Mouse (Mus musculus) CD4-positive helper T cell, adult 2 months (primary cell): ENCODE data around the gene Crocc.
A peak's percentile ranks its signal among the peaks of the same experiment; 100 is the strongest.

ENCODE experiments used
- DNase-seq: peaks from one replicate; pipeline ENCODE4 v3.0.0-alpha.2; 2012; ENCODE audit warnings: low read depth, missing footprints, low spot score

Crocc gene

GRCm38 (mm10) chr4:141020811-141021613 lies 39.3 kb downstream of the Crocc start:
- DNase-seq = no peak

GRCm38 (mm10) chr4:141020220-141020619 lies 40.1 kb downstream of the Crocc start:
- no peak for DNase-seq

GRCm38 (mm10) chr4:141017657-141018436 lies 42.5 kb downstream of the Crocc start:
- DNase-seq = no peak

GRCm38 (mm10) chr4:141016311-141016710 lies 44.0 kb downstream of the Crocc start:
- DNase-seq = no peak

- no peak for DNase-seq
Measured at GRCm38 (mm10) chr4:141015356-141015755, 45.0 kb downstream of the Crocc start.

GRCm38 (mm10) chr4:141014856-141015255 lies 45.5 kb downstream of the Crocc start:
- DNase-seq = no peak

GRCm38 (mm10) chr4:141014114-141014513 lies 46.2 kb downstream of the Crocc start:
- DNase-seq = no peak

- no peak for DNase-seq
Measured at GRCm38 (mm10) chr4:141012558-141012957, 47.8 kb downstream of the Crocc start.

GRCm38 (mm10) chr4:141011556-141012328 lies 48.6 kb downstream of the Crocc start:
- DNase-seq = no peak

- no peak for DNase-seq
Measured at GRCm38 (mm10) chr4:141010941-141011429, 49.4 kb downstream of the Crocc start.

GRCm38 (mm10) chr4:141010526-141010925 lies 49.8 kb downstream of the Crocc start:
- DNase-seq = no peak

GRCm38 (mm10) chr4:141010118-141010517 lies 50.2 kb downstream of the Crocc start, which contains the start of gene Mfap2:
TSS of gene Mfap2 (plus strand) at chr4:141010418.
- DNase-seq = no peak

- DNase-seq = no peak
Measured at GRCm38 (mm10) chr4:141008028-141008427, 52.3 kb downstream of the Crocc start.

- no peak for DNase-seq
Measured at GRCm38 (mm10) chr4:141005983-141006382, 54.4 kb downstream of the Crocc start.

- no peak for DNase-seq
Measured at GRCm38 (mm10) chr4:140996812-140997211, 63.5 kb downstream of the Crocc start.

- no peak for DNase-seq
Measured at GRCm38 (mm10) chr4:140995811-140996210, 64.5 kb downstream of the Crocc start.

GRCm38 (mm10) chr4:140993846-140994245 lies 66.5 kb downstream of the Crocc start:
- no peak for DNase-seq

GRCm38 (mm10) chr4:140992215-140992614 lies 68.1 kb downstream of the Crocc start:
- no peak for DNase-seq

- peak; percentile 45 for DNase-seq
Measured at GRCm38 (mm10) chr4:140989447-140989846, 70.9 kb downstream of the Crocc start.

- DNase-seq = no peak
Measured at GRCm38 (mm10) chr4:140988706-140989290, 71.6 kb downstream of the Crocc start.

GRCm38 (mm10) chr4:140987476-140987875 lies 72.9 kb downstream of the Crocc start:
- peak; percentile 36 for DNase-seq
